Mouse (Mus musculus): Measurements from ENCODE around the gene Dhx58.

DNA sequence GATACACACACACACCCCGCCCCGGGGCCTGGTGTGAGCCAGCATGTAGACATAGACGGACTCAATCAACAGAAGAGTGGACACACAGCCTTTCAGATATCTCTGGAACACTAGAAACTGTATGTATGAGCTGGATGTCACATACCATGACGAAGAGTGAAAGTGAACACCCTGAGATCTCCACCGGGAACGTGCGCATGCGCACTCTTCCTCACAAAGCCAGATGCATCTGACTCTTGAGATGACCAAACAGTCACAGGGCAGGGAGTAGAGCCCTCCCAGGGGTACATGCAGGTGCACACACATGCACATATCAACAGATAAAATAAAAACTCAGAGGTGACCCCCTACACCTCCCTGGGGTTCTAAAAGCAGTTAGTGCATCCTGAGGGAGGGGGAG, 55.7 kb downstream of the Dhx58 start:
- TF ChIP-seq EP300 (optimal IDR thresholded peaks at IDR 0.05) (no peak), CTCF (IDR thresholded peaks at IDR 0.05; ENCODE audit: low read depth) (no peak)

Data from stomach, postnatal 0 days (tissue).